Mouse (Mus musculus) lung, postnatal 14 days (tissue): ENCODE results near the gene Kcnma1.

Experiments
- DNase-seq: peaks from one replicate; pipeline ENCODE4 v3.0.0; 2021

Kcnma1 gene

DNA sequence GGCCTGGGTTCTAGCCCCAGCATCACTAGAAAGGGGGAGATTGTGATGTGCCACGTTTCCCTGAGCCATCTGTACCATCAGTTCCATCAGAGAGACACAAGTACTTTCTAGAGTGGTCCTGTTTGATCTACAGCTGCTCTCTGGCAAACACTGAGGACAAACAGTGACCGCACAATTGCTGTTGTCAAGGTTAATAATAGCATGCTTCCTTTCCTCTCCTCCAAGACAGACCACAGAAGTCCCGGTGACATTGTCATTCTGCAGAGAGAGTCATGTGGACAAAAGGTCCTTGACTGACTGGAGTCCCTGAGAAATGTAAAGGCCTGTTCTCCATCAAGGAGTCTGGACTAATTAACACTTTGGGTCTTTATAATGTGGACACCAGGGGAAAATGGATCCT is 622.7 kb downstream of the Kcnma1 start:
- no peak for DNase-seq

DNA sequence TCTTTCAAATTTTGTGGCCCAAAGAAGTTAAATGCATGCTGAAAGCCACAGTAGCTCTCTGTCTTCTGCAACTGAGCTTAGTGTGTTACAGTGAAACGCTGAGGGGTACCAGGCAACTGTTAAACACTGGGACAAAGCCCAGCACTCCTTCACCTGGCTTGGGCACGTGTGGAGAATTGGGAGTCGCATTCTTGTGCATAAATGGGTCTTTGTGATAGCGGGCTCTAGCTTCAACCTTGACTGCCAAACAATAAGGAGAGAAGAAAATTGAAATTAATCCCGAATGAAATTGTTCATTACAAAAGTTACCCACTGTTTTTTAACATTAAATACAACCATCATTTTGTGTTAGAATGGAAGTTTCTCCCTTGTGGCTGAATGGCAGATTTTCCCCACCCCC is 623.5 kb downstream of the Kcnma1 start:
- DNase-seq: no peak

DNA sequence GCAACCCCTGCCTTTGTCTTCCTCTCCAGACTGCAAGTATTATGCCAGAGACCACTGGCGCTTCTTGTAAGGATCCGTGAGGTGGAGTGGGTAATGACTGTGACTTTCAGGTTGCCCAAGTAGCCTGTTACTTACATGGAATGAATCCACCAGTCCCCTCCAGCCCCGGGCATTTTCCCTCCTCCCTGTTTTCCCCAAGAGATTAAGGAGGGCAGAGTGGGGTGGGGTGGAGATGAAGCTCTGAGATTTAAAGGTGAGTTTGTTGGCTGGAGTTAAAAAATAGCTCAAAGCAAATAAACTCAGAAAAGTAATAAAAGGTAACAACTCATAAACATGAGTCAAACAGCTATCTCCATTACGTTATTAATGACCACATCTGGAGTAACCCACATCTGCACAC is 624.1 kb downstream of the Kcnma1 start:
- DNase-seq: no peak

DNA sequence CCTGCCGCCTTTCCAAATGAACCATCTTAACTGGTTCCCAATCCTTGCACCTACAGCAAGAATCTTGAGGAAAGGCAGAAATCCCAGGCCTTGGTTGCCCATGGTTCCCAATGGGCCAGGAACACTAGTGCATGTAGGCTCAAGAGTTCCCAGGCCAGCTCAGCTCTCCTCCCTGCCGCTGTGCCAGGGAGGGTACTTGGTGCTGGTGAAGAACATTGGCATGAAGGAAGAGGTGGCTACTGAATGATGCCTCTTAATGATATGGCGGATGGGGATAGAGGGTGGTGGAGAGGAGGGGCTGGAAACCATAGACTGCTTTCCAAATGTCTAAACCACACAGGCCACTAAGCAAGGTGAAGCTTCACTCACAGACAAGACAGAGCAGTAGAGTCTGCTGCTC is 627.5 kb downstream of the Kcnma1 start:
- no peak for DNase-seq

DNA sequence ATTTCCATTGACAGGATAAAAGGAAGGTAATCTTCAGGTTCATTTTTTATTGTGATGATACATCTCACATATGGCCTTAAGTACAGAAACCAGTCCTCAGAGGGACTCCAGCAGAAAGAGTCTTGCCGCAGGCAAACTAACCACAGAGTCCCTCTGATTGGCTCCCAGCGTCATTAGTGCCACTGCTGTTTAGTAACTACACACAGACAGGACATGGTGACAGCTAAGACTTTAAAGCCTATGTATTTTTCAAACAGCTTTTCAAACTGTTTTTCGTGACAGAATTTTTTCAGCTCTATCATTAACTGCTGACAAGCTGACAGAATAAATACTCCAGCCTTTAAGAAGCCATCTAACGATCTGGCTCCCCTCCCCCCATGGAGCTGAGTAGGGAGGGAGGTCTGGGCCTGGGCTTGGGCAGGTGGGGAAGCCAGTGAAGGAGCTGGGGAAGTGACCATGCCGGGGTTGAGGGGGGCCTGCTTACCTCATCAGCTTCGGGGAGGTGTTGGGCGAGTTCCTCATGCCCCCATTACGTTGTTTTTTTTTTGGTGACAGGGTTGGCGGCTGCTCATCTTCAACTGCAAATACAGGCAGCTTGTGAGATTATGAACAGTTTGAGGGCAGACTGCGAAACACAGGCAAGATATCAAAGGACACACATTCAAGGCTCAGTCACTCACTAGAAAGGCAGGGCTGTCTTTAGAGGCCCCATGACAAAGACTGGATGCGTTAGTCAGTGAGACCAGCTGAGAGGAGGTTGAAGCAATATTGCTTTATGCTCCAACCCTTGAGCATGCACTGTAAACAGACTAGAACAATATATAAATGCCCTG is 628.3 kb downstream of the Kcnma1 start:
- no peak for DNase-seq

DNA sequence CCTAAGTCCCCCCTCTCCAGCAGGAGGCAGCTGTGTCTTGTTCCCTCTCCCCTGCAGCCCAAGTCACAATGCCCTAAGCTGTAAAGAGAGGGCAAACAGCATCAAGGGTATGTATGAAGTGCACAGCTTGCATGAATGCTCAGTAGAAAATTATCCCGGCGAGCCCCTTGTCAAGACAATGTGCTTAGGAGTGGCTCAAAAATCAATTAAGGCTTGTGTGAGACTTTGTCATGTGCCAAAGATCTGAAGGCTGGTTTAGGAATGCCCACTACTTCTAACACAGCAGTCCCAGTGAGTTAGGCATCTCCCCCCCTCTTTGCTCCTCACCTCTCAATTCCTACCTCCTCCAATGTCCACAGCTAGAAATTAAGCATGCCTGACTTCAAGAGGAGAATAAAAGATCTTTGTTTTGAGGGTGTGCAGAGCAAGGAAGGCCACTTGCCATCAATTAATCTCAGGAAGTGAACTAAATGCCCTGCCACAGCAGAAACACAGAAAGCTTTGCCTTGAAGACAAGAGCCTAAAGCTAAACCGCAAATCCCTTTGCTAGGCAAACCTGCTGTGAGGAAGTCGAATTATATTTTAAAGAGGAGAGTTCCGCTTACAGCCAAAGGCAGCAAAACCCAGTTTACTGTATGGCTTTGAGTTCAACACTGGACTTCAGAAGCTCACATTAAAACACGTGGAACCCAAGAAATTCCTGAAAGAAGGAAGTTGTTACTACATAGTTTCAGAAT is 635.8 kb downstream of the Kcnma1 start:
- no peak for DNase-seq

DNA sequence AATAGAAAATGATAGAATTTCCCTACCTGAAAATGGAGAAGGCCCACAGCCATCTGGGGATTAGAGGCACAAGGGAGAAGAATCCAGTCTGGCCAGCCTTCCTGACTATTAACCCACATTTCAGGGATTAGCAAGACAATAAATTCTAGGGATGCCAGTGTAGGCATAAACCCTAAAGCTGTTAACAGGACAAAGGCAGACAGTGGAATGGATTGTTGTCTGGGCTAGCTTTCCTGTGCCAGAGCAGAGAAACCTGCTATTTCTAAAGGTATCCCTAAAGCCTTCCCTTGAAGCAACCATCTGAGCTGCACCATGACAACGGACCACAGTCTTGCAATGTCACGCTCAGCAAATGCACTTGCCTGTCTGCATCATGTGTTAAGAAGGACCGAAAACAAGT is 642.3 kb downstream of the Kcnma1 start:
- no peak for DNase-seq

DNA sequence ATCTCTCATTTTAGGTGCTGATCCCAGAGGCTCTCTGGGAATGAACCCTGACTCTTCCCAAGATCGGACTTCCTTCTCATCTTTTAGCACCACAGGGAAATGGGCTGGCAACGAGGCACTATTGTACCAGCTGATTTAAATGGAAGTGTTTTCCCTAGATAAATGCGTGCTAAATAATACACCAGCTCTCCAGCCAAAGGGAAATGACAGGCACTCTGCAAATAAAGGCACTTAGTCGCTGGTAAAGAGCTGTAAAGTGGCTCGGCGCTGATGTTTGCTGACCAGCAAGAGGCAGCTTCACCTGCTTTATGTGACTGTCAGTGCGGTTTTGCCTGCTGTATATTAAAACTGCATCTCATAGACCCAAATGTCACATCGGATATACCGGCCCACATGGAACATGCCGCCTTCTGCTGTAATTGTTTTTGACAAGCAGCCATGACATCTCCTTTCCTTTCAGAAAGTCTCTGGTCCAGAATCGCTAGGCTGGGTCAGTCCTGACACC is 653.7 kb downstream of the Kcnma1 start:
- DNase-seq: no peak

DNA sequence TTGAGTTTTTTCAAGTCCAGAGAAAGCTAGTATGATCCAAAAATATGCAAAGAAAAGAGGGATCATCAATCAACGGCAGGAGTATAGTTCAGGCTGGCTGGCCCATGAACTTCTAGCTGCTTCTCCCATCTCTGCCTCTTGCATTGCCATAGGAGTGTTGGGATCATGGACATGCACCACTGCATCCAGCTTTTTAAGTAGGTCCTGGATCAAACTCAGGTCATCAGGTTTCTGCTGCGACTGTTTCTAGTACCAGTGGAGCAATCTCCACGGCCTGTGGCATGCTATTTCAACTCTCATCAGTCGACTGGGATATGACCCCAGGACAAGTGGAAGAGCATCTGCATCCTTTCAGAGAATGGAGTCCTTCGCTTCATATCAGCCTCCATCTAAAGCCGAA is 655.5 kb downstream of the Kcnma1 start:
- DNase-seq: no peak

DNA sequence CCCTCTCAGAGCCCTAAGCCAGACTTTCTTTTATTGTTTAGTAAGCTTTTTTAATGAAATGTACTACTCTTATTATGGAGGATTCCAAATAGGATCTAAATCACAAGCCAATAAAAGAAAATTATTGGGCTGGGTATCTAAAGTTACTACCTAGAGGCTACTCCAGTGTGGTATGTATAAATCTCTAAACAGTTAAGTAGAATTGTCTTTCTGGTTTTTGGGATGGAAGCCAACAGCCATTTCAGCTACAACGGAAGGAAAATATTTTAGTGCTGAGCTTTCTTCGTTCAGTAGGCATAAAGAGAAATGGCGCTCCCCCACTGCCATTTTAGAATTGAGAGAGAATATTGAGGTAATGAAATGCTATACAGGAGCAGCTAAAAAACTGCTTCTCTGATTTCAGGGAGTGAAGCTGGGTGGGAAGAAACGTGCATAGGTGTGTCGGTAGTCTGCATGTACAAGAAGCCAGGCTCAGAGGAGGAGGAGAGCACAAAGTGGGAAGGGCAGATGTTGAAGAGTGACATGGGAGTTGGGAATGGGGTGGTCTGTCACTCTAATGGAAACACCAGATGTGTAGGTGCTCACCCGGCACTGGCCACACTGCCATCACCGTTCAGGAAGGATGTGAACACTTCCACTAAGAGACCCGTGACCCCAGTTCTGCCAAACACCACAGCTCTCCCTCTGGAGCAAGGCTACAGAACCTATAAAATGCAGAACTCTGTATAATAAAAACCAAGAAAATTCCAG is 656.6 kb downstream of the Kcnma1 start:
- DNase-seq: no peak

DNA sequence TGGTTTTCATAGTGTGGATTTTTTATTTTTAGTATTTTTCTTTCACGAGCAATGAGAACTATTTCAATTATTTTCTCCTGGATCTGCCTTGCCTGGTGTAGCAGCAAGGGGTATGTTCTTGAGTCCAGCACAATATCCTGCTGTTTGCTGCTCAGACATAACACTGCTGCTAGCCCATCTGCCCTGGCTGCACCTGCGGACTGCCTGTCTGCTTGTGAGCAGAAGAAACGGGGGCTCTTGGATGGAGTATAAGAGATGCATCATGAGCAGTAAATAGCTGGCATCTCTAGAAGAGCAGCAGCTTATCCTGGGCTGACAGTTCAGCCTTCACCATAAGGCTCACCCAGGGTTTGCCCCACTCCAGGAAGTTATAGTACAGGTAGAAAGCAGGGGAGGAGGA is 687.5 kb downstream of the Kcnma1 start:
- no peak for DNase-seq

DNA sequence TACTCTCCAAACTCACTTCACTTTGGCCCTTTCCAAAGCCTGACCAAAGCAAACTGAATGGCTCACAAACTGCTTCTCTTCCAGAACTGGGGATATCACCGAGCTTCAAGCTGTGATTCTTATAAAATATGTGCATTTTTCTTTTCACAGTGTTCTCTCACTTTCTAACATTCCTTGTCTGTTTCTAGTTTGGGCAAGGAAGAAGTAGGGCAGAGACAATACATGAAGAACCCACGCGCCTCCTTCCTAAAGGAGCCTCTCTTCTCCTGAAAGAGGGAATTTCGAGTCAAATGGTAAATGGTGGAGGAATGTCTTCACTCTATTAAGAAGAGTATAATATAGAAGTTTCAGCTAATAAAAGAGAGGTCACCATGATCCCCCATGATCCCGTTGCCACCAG is 709.0 kb downstream of the Kcnma1 start:
- no peak for DNase-seq

DNA sequence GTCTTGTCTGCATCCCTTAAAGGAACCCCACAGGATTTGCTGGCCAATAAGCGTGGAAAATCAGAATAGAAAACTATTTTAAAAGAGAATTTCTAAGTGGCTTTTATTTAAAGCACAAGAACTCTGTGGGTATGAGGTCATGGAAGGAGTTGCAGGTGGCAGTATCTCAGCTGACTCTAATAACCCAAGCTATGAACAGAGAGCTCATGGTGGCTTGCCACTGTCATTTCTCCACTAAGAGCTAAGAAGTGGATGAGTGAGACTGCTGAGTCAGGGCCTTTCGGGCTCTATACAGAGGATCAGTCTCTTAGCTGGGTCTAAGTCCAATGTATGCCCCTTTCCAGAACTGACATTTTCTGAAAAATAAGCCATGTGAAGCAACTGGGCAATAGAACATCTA is 713.8 kb downstream of the Kcnma1 start:
- DNase-seq: no peak

DNA sequence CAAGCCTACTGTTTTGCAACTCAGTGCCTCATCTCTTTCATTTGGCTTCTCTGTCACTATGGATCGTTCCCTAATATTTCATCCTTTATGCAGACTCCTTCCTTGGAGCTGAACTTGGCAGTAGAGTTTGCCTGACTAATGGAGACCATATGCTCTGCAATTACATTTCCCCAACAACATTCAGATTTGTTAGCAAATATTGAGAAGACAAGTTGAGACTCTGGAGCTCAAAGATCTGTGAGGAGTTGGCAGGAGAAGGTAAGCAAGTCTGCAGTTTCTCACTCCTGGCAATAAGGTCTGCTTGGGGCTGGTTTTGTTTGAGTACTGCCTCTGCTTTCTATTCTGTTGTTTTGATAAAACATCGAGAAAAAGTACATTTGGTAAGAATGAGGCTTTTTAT is 723.7 kb downstream of the Kcnma1 start:
- DNase-seq: no peak

DNA sequence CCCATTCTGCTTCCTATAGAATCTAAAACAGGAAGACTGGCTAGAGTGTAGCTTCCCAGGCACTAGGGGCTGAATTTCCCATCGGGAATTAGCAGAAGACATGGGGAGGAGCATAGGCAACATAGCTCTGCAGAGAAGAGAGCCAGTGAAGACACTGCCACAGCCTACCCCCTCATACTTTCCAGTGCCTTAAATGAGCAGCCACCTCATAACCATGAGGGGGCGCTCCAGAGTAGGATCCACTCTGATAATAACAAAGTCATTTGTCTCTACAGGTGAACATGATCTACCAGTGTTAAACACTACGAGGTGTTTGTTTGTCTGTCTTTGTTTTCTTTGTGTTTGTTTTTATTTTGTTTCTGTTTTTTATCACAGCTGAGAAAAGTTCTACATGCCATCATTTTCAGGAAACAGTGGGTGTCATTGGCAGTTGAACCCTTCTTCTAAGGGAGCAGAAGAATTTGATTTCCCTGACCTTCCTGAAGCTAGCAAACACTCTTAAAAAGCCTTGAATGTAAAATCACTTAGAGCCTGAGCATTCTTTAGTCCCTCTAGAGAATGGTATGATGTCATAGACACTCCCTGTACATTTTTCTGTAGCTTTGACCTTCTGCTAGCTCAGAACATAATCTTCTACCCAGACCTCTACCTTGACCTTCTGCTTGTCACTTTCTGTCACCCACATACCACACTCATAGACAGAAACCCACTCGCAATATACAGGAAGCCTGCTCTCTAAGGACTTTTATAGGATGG is 747.6 kb downstream of the Kcnma1 start:
- no peak for DNase-seq

DNA sequence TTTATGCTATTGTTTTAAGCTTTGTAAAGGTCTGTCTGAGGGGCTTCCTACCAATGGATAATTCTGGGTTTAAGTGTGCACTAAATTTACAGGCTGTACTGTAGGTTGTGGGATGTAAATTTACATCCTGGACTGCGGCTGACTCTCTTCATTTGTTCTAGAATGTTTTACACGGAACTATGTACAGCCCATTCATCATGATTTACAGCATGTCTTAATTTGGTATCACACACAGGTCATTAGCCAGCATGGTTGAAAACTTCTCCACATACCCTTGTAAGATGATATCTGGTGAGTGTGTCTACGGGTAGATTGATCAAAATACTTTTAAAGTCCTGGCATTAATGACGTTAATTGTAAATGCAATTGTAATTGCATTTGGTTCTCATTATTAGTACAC is 761.1 kb downstream of the Kcnma1 start:
- DNase-seq: no peak

DNA sequence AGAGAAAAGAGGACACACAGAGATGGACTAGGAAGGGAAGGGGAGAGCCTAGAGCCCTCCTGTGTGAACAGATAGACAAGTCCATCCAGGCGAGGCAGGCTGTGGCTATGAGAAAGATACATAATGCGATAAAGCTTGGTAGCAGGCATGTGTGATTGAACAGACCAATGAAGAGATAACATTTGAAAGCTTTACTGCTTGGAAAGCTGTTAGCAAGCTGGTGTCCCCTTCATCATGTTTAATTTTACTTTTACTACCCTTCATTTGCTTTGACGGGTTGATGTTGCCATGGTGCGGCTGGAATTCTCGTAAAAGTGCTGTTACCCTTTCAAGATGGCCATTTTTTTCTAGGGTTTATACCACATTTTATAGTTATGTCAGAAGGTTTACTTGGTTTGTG is 769.8 kb downstream of the Kcnma1 start:
- DNase-seq: no peak

DNA sequence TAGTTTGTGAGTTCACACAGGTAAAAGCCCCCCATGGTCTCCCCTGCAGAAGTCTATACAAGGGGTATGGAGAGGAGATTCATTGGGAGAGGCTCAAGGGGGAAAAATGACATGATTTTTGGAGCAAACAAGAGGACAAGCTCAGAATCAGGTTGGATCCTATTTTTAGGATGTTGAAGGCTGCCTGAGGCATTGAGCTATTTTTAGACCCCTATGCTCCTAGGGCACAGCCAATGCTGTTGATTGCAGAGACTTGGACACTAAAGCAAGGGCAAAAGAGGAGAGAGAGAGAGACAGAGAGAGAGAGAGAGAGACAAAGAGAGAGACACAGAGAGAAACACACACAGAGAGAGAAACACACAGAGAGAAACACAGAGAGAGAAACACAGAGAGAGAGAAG is 770.4 kb downstream of the Kcnma1 start:
- DNase-seq: no peak
